Mouse (Mus musculus): ENCODE measurements at regions not wholly inside any gene's neighbourhood (a gene's known extent, or its start where the extent isn't known, plus 50 kb on each side); places are given as distances from the start of the nearest gene placed in this dataset.

DNA sequence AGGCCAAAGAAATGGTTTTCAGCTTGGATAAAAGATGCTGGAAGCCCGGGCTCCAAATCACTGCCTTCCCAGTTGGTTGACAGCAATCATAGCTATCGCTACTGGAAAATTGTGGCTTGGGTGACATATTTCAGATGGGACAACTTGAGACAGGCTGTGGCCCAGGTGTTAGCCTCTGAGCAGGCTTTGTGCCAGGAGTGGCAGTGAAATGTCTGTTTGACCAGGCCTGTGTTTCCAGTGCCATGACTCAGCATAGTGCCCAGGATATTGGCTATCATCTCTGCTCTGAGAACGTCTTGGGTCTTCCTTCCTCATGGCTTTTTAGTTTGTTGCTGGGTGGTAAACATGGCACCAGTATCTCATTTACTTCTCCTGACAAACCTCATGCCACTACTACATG is 266.9 kb downstream of the Emp1 start:
- TF ChIP-seq POLR2A (IDR thresholded peaks at IDR 0.05; ENCODE audit: insufficient read depth, low read length) (no peak), EP300 (IDR thresholded peaks at IDR 0.05; ENCODE audit: insufficient read depth, low read depth, low read length) (no peak)

All from ES-Bruce4 (cell line).